Mouse (Mus musculus): ENCODE results near the gene Fndc3a. TPM values are rescaled to one million over a fixed set of nuclear protein-coding genes. Genes with fewer than 3 reads are reported as not detected.

Gene Fndc3a
- polyA plus RNA-seq, 1 experiment from 2014 or later = 17.1 TPM

DNA sequence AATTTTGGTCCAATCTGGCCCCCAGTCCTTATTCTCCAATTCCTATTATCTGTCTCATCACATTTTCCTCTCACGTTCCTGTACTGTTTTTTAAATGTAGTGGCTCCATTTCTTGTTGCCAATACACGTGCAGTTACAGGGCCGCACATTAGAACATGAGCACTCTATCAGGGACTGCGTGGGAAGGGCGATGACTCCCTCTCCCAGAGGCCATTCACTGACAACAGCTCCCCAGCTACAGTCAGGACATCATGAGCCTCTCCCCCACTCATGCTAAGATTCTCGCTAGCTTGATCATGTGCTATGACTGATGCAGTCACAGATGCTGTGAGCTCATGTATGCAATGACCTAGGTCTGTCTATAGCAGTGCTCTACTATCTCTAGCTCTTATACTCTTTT lies 71.3 kb downstream of the Fndc3a start:
- Histone ChIP-seq H3K4me2 (ENCODE audit: low read depth, low read length) (no peak overlapping the region), H3K36me3 (ENCODE audit: control insufficient read depth, insufficient read depth) (no peaks in the 10 kb centered on the region), H3K4me1 (ENCODE audit: control insufficient read depth, insufficient read depth, low read length) (no peaks in the 10 kb centered on the region), H3K9me3 (replicated peaks; ENCODE audit: control insufficient read depth, low read length) (no peaks in the 10 kb centered on the region), H3K9ac (ENCODE audit: low read length) (no peak overlapping the region), H3K27me3 (ENCODE audit: control insufficient read depth, insufficient read depth, low read length) (no peaks in the 10 kb centered on the region), H3K27ac (ENCODE audit: low read length) (no peak overlapping the region), H3K4me3 (ENCODE audit: low read length) (no peak overlapping the region)
- 86% methylated on average over 6 of the region's 6 CpGs for WGBS
- no peak for ATAC-seq (replicated peaks; ENCODE audit: extremely low read depth, insufficient read depth, low FRiP score)

- H3K36me3 ChIP-seq (ENCODE audit: control insufficient read depth, insufficient read depth) = no peaks in the 10 kb centered on the region
- no peak overlapping the region for H3K9ac ChIP-seq (ENCODE audit: low read length)
- 76% methylated on average over 2 of the region's 2 CpGs for WGBS
- H3K4me1 ChIP-seq (ENCODE audit: control insufficient read depth, insufficient read depth, low read length) = no peaks in the 10 kb centered on the region
- no peaks in the 10 kb centered on the region for H3K27me3 ChIP-seq (ENCODE audit: control insufficient read depth, insufficient read depth, low read length)
- H3K4me3 ChIP-seq (ENCODE audit: low read length) = no peak overlapping the region
- no peaks in the 10 kb centered on the region for H3K9me3 ChIP-seq (replicated peaks; ENCODE audit: control insufficient read depth, low read length)
- ATAC-seq (replicated peaks; ENCODE audit: extremely low read depth, insufficient read depth, low FRiP score) = no peak
- no peak overlapping the region for H3K27ac ChIP-seq (ENCODE audit: low read length)
- no peak overlapping the region for H3K4me2 ChIP-seq (ENCODE audit: low read depth, low read length)
These were observed 76.2 kb downstream of the Fndc3a start for GRCm38 (mm10) chr14:72633571-72633970.

DNA sequence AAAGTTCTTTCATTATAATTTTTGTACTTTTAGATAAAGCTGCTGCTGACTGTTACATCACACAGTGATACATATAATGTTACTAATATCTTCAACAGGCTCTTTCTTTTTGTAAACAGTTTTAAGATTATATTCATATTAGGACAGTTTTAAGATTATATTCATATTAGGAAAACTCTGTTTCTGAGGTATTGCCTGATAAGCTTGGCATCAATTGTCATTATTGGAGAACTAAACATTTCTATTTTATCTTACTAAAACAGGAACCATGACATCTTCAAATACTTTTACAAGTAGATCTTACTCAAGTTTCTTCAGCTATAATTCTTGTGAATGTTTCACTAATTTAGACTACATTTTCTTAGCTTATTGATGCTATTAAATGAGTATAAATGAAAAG lies 84.4 kb downstream of the Fndc3a start:
- H3K9me3 ChIP-seq (replicated peaks; ENCODE audit: control insufficient read depth, low read length) = peaks cover 3% of the 10 kb centered on the region; the same call in 1 of the 2 replicates
- H3K4me3 ChIP-seq (ENCODE audit: low read length) = no peak overlapping the region
- H3K4me1 ChIP-seq (ENCODE audit: control insufficient read depth, insufficient read depth, low read length) = no peaks in the 10 kb centered on the region
- H3K9ac ChIP-seq (ENCODE audit: low read length) = no peak overlapping the region
- no peaks in the 10 kb centered on the region for H3K27me3 ChIP-seq (ENCODE audit: control insufficient read depth, insufficient read depth, low read length)
- H3K36me3 ChIP-seq (ENCODE audit: control insufficient read depth, insufficient read depth) = 0 out of 2 replicates have a peak, but pooled peaks cover 3% of the 10 kb centered on the region
- no peak overlapping the region for H3K4me2 ChIP-seq (ENCODE audit: low read depth, low read length)
- no peak overlapping the region for H3K27ac ChIP-seq (ENCODE audit: low read length)
- no peak for ATAC-seq (replicated peaks; ENCODE audit: extremely low read depth, insufficient read depth, low FRiP score)

- Histone ChIP-seq H3K36me3 (ENCODE audit: control insufficient read depth, insufficient read depth) (no peaks in the 10 kb centered on the region), H3K27me3 (ENCODE audit: control insufficient read depth, insufficient read depth, low read length) (no peaks in the 10 kb centered on the region), H3K4me3 (ENCODE audit: low read length) (no peak overlapping the region), H3K4me1 (ENCODE audit: control insufficient read depth, insufficient read depth, low read length) (peaks cover 11% of the 10 kb centered on the region; the same call in 1 of the 2 replicates), H3K9ac (ENCODE audit: low read length) (no peak overlapping the region), H3K9me3 (replicated peaks; ENCODE audit: control insufficient read depth, low read length) (no peaks in the 10 kb centered on the region), H3K27ac (ENCODE audit: low read length) (no peak overlapping the region), H3K4me2 (ENCODE audit: low read depth, low read length) (no peak overlapping the region)
- 95% methylated on average over 3 of the region's 3 CpGs for WGBS
- ATAC-seq (replicated peaks; ENCODE audit: extremely low read depth, insufficient read depth, low FRiP score) = no peak
These were observed 105.7 kb downstream of the Fndc3a start for GRCm38 (mm10) chr14:72604077-72604476.

- Histone ChIP-seq H3K27me3 (ENCODE audit: control insufficient read depth, insufficient read depth, low read length) (no peaks in the 10 kb centered on the region), H3K27ac (ENCODE audit: low read length) (peak overlapping the region; percentile 83), H3K36me3 (ENCODE audit: control insufficient read depth, insufficient read depth) (no peaks in the 10 kb centered on the region), H3K4me3 (ENCODE audit: low read length) (peak overlapping the region; percentile 72), H3K4me2 (ENCODE audit: low read depth, low read length) (peak overlapping the region; percentile 72), H3K4me1 (ENCODE audit: control insufficient read depth, insufficient read depth, low read length) (peaks cover 11% of the 10 kb centered on the region; the same call in 1 of the 2 replicates), H3K9ac (ENCODE audit: low read length) (peak overlapping the region; percentile 78), H3K9me3 (replicated peaks; ENCODE audit: control insufficient read depth, low read length) (no peaks in the 10 kb centered on the region)
- 3% methylated on average over 8 of the region's 8 CpGs for WGBS
- no peak for ATAC-seq (replicated peaks; ENCODE audit: extremely low read depth, insufficient read depth, low FRiP score)
These were observed 106.6 kb downstream of the Fndc3a start for GRCm38 (mm10) chr14:72603194-72603521.

DNA sequence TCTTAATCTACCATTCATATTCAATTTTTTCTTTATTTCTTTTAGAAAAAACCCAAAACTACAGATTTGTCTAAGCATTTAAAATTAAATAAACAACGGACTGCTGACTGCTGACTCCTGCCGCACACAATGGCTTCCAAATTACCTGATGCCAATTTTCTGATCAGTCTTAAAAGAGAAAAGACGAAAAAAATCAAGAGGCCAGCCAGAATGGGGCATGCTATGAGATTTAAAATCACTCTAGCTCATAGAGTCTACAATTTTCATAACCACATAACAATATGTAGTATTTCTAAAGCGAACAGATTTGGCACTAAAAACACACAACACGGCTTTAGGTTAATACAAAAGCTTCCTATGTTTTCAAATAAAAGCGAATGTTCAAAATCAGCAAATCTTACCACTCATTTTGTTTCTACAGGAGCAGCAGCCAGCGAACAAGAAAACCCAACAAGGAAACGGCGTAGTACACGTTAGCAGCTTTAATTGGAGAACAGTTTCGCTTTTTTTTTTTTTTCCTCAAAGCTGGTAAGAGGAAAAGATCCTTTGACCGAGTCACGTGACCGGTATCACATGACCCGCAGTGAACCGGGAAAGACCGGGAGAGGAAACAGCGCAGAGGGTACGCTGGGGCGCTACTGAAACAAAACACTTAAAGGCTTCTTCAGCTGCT lies 107.1 kb downstream of the Fndc3a start:
- Histone ChIP-seq H3K27ac (ENCODE audit: low read length) (peak overlapping the region; percentile 83), H3K4me3 (ENCODE audit: low read length) (peak overlapping the region; percentile 72), H3K4me2 (ENCODE audit: low read depth, low read length) (peak overlapping the region; percentile 72), H3K27me3 (ENCODE audit: control insufficient read depth, insufficient read depth, low read length) (no peaks in the 10 kb centered on the region), H3K36me3 (ENCODE audit: control insufficient read depth, insufficient read depth) (peaks cover 4% of the 10 kb centered on the region; the same call in 1 of the 2 replicates), H3K4me1 (ENCODE audit: control insufficient read depth, insufficient read depth, low read length) (peaks cover 11% of the 10 kb centered on the region; the same call in 1 of the 2 replicates), H3K9ac (ENCODE audit: low read length) (peak overlapping the region; percentile 78), H3K9me3 (replicated peaks; ENCODE audit: control insufficient read depth, low read length) (no peaks in the 10 kb centered on the region)
- 2% methylated on average over 20 of the region's 20 CpGs for WGBS
- ATAC-seq (replicated peaks; ENCODE audit: extremely low read depth, insufficient read depth, low FRiP score) = peak; percentile 93

DNA sequence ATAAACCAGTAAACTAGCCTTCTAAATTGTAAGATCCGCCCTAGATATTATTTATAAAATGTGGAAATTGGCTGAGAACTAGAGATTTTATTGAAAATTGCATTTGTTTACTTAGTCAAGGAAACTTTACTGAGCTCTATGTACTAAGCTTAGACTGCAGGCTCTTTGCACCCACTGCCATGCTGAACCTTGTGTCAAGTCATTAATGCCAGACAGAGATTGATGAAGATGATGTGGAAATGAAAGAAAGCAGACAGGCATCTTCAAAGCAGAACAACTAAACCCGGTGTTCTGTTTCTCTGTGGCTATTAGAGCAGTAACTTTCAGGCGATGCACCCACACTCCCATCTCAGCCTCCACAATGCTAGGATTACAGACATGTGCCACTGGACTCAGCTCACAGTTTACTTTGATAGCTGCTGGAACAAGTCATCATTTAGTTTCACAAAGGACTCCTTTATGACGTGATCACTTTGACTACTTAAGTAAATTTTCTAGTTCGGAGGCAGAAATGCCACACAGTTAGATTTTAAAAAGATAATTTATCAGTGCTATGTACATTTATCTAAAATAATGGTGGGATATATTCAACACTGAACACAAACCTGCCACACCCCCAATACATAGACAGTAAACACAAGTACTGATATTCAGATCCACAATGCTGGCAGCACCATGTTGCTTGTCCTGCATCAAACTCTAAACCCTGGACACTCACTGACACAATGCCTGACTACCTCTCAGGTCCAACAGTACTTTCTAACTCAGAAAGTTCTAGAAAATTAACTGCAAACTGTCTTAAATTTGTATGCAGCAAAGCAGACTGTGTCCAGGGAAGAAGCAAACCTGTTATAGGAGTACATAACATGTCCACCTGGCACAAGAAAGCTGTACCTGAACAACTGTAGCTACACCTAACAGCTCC lies 108.2 kb downstream of the Fndc3a start:
- Histone ChIP-seq H3K27ac (ENCODE audit: low read length) (no peak overlapping the region), H3K4me2 (ENCODE audit: low read depth, low read length) (peak overlapping the region; percentile 72), H3K4me3 (ENCODE audit: low read length) (peak overlapping the region; percentile 72), H3K4me1 (ENCODE audit: control insufficient read depth, insufficient read depth, low read length) (peaks cover 11% of the 10 kb centered on the region; the same call in 1 of the 2 replicates), H3K9ac (ENCODE audit: low read length) (peak overlapping the region; percentile 78), H3K27me3 (ENCODE audit: control insufficient read depth, insufficient read depth, low read length) (no peaks in the 10 kb centered on the region), H3K36me3 (ENCODE audit: control insufficient read depth, insufficient read depth) (peaks cover 4% of the 10 kb centered on the region; the same call in 1 of the 2 replicates), H3K9me3 (replicated peaks; ENCODE audit: control insufficient read depth, low read length) (no peaks in the 10 kb centered on the region)
- no peak for ATAC-seq (replicated peaks; ENCODE audit: extremely low read depth, insufficient read depth, low FRiP score)
- 65% methylated on average over 5 of the region's 5 CpGs for WGBS

DNA sequence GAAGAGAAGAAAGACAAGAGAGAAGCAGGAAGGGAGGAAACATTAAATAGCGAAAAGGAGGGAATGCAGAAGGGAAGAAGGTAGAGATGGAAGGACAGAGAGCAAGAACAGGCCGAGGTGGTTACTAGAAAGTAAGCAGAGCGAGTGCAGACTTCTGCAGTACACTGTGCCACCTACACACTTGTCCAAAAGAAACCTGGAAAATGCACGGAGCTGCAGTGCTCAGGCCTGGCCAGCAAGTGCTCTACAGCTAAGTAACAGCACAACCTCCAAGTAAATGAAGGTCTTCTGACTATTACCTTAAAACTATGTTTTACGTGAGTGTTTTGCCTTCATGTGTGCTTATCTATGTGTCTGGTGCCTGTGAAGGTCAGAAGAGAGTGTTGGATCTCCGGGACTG lies 109.4 kb downstream of the Fndc3a start:
- ATAC-seq (replicated peaks; ENCODE audit: extremely low read depth, insufficient read depth, low FRiP score) = no peak
- Histone ChIP-seq H3K27ac (ENCODE audit: low read length) (no peak overlapping the region), H3K9me3 (replicated peaks; ENCODE audit: control insufficient read depth, low read length) (no peaks in the 10 kb centered on the region), H3K4me1 (ENCODE audit: control insufficient read depth, insufficient read depth, low read length) (peaks cover 11% of the 10 kb centered on the region; the same call in 1 of the 2 replicates), H3K4me2 (ENCODE audit: low read depth, low read length) (no peak overlapping the region), H3K9ac (ENCODE audit: low read length) (no peak overlapping the region), H3K36me3 (ENCODE audit: control insufficient read depth, insufficient read depth) (peaks cover 4% of the 10 kb centered on the region; the same call in 1 of the 2 replicates), H3K4me3 (ENCODE audit: low read length) (no peak overlapping the region), H3K27me3 (ENCODE audit: control insufficient read depth, insufficient read depth, low read length) (no peaks in the 10 kb centered on the region)
- WGBS = 75% methylated on average over 6 of the region's 6 CpGs

All from heart, embryonic 16.5 days (tissue).